Mouse (Mus musculus): ENCODE measurements around the gene Cdc42ep2.

- TF ChIP-seq HCFC1 (IDR thresholded peaks at IDR 0.05; ENCODE audit: borderline replicate concordance, insufficient read depth, low read length) (no peak), ZNF384 (IDR thresholded peaks at IDR 0.05; ENCODE audit: low read depth, low read length) (no peak), ZC3H11A (IDR thresholded peaks at IDR 0.05; ENCODE audit: borderline replicate concordance, low read depth, low read length) (no peak), MAFK (IDR thresholded peaks at IDR 0.05; ENCODE audit: insufficient read depth, low read depth, low read length) (no peak)
Measured at GRCm38 (mm10) chr19:5940656-5941055, 16.0 kb upstream of the Cdc42ep2 start.
